8 mouse cellular contexts compared by ENCODE assay signal in the genomic region with DNA sequence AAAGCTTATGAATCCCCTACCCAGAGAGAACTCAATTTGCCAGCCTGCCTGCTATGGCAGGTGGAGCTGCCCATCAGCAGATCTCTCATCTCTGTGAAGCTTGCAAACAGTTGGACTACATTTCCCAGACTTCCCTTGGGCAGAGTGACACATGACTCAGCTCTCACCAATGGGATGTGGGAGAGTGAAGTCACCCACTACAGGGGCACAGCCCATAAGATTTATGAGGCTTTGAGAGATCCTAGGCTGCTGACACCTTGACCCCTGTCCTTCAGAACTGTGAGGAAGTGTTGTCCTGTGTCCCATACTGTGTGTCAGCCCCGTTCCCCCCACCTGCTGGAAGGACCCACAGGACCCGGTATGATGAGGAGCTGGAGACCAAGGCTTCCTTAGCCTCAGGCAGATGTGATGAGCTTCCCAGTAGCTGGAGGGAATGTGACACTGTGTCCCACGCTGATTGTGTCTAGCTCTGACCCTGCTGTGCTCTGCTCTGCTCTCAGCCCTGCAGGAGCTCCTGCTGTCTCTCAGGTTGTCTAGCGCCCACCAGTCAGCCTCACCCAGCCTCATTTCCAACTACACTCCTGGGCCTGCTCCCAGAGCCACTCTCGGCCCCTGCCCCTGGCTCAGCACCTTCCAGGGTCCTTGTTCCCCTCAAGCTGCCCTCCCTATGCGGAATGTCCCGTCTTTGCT. TPM values are rescaled to one million over a fixed set of nuclear protein-coding genes. Genes with fewer than 3 reads are reported as not detected.
A peak's percentile ranks its signal among the peaks of the same experiment; 100 is the strongest.
DNase-seq lines count a peak whose midpoint lies in the region; ATAC-seq and TF ChIP-seq lines count a peak whose summit lies in the region.

No protein-coding gene starts in this region.

- no peak for TF ChIP-seq POLR2A in liver, adult 2 months (IDR thresholded peaks at IDR 0.05; ENCODE audit: extremely low read depth, insufficient read depth, low read length)

- no peak overlapping the region for H3K9ac ChIP-seq in liver, adult 2 months (ENCODE audit: low read depth, low read length)
- H3K9ac ChIP-seq in limb, embryonic 12.5 days (replicated peaks) = no peak overlapping the region; the same call in 1 of the 2 replicates
- no peak overlapping the region for H3K9ac ChIP-seq in midbrain, embryonic 15.5 days

- ATAC-seq in limb, embryonic 12.5 days (ENCODE audit: insufficient number of reproducible peaks, insufficient read depth, low FRiP score, low TSS enrichment, low read depth) = peak; percentile 72
- ATAC-seq in midbrain, embryonic 15.5 days (replicated peaks) = peak; percentile 94

- no peaks in the 10 kb centered on the region for H3K9me3 ChIP-seq in heart, embryonic 10.5 days
- H3K9me3 ChIP-seq in limb, embryonic 12.5 days = peaks cover 3% of the 10 kb centered on the region; the same call in 1 of the 2 replicates
- H3K9me3 ChIP-seq in midbrain, embryonic 15.5 days = no peaks in the 10 kb centered on the region

- no peak overlapping the region for H3K4me3 ChIP-seq in liver, adult 2 months (ENCODE audit: insufficient read depth, low read depth, low read length)
- H3K4me3 ChIP-seq in heart, embryonic 10.5 days = peak overlapping the region; percentile 35; the same call in 1 of the 2 replicates
- 0 out of 2 replicates have a peak overlapping the region, but pooled peaks have one; percentile 12 for H3K4me3 ChIP-seq in limb, embryonic 12.5 days (replicated peaks)
- no peak overlapping the region for H3K4me3 ChIP-seq in midbrain, embryonic 15.5 days

- H3K79me2 ChIP-seq in liver, adult 2 months (ENCODE audit: control insufficient read depth, insufficient read depth, low read length) = no peaks in the 10 kb centered on the region

- no peak for TF ChIP-seq CTCF in liver, adult 2 months (IDR thresholded peaks at IDR 0.05; ENCODE audit: low read depth, low read length)

- 70% methylated on average over 7 of the region's 7 CpGs for WGBS in liver, adult 2 months
- WGBS in heart, embryonic 10.5 days = 43% methylated on average over 7 of the region's 7 CpGs
- WGBS in limb, embryonic 12.5 days = 46% methylated on average over 7 of the region's 7 CpGs
- WGBS in midbrain, embryonic 15.5 days = 61% methylated on average over 7 of the region's 7 CpGs

- peak overlapping the region; percentile 45 for H3K4me2 ChIP-seq in limb, embryonic 12.5 days
- peak overlapping the region; percentile 43 for H3K4me2 ChIP-seq in midbrain, embryonic 15.5 days

- DNase-seq in liver, adult 2 months (ENCODE audit: extremely low read depth, low read depth, low spot score) = peak; percentile 42
- no peak for DNase-seq in liver
- peak; percentile 63 for DNase-seq in embryo, embryonic 9.5 days (ENCODE audit: extremely low spot score)
- no peak for DNase-seq in heart, embryonic 10.5 days (ENCODE audit: low spot score)
- peak; percentile 57 for DNase-seq in kidney, adult 9 months
- peak; percentile 68 for DNase-seq in thymus, postnatal 0 days (ENCODE audit: low spot score)

- H3K4me1 ChIP-seq in liver, adult 2 months (ENCODE audit: control insufficient read depth, insufficient read depth, low read length) = no peaks in the 10 kb centered on the region
- H3K4me1 ChIP-seq in heart, embryonic 10.5 days = peaks cover 22% of the 10 kb centered on the region
- peaks cover 3% of the 10 kb centered on the region; the same call in 1 of the 2 replicates for H3K4me1 ChIP-seq in limb, embryonic 12.5 days (replicated peaks)
- H3K4me1 ChIP-seq in midbrain, embryonic 15.5 days = peaks cover 5% of the 10 kb centered on the region

- H3K27ac ChIP-seq in liver, adult 2 months (replicated peaks; ENCODE audit: insufficient read depth, low read depth, low read length) = no peak overlapping the region
- peak overlapping the region; percentile 38; the same call in 1 of the 2 replicates for H3K27ac ChIP-seq in heart, embryonic 10.5 days
- H3K27ac ChIP-seq in limb, embryonic 12.5 days = 0 out of 2 replicates have a peak overlapping the region, but pooled peaks have one; percentile 35
- H3K27ac ChIP-seq in midbrain, embryonic 15.5 days = peak overlapping the region; percentile 57

- no peaks in the 10 kb centered on the region for H3K27me3 ChIP-seq in liver, adult 2 months (ENCODE audit: control insufficient read depth, insufficient read depth, low read length)
- H3K27me3 ChIP-seq in heart, embryonic 10.5 days (ENCODE audit: insufficient read depth, poor library complexity, severe bottlenecking) = 0 out of 2 replicates have a peak, but pooled peaks cover 5% of the 10 kb centered on the region
- H3K27me3 ChIP-seq in limb, embryonic 12.5 days = no peaks in the 10 kb centered on the region
- no peaks in the 10 kb centered on the region for H3K27me3 ChIP-seq in midbrain, embryonic 15.5 days (replicated peaks)

- no peaks in the 10 kb centered on the region for H3K36me3 ChIP-seq in liver, adult 2 months (ENCODE audit: control insufficient read depth, insufficient read depth, low read length)
- H3K36me3 ChIP-seq in heart, embryonic 10.5 days = no peaks in the 10 kb centered on the region
- no peaks in the 10 kb centered on the region for H3K36me3 ChIP-seq in limb, embryonic 12.5 days
- H3K36me3 ChIP-seq in midbrain, embryonic 15.5 days (replicated peaks) = no peaks in the 10 kb centered on the region

RNA-seq across cellular contexts. Expression of a gene that starts 40.8 kb away (rescaled TPM):
- 0.46 TPM in 1 of 2 replicates, not detected in the other for total RNA-seq in liver, adult 2 months (2014; rRNA removed)
- not detected in 2 replicates for polyA plus RNA-seq in liver, adult 2 months (2012; rRNA removed)
- 1.2 and 1.4 TPM in 2 replicates for polyA plus RNA-seq in heart, embryonic 10.5 days (2016; fragmentation: Nextera tagmentation; extraction: Ambion mirVana)
- polyA plus RNA-seq in limb, embryonic 12.5 days (2016; fragmentation: Nextera tagmentation; extraction: Ambion mirVana) = 0.63 and 1.7 TPM in 2 replicates
- 0.51 and 0.63 TPM in 2 replicates for polyA plus RNA-seq in midbrain, embryonic 15.5 days (2015; fragmentation: Nextera tagmentation; extraction: Ambion mirVana)
- 1.2 and 1.3 TPM in 2 replicates for polyA plus RNA-seq in thymus, postnatal 0 days (2015; fragmentation: Nextera tagmentation; extraction: Ambion mirVana)

Comparison
In these comparisons a context has a peak if more than half of its experiments do, and no peak if none do; other contexts are left out.
1. DNase-seq: peak in liver, adult 2 months (single experiment), embryo, embryonic 9.5 days (single experiment), kidney, adult 9 months (single experiment) and thymus, postnatal 0 days (single experiment); none in liver (single experiment) and heart, embryonic 10.5 days (single experiment).
2. H3K4me3 ChIP-seq: peak in heart, embryonic 10.5 days (single experiment) and limb, embryonic 12.5 days (single experiment); none in liver, adult 2 months (single experiment) and midbrain, embryonic 15.5 days (single experiment).